Comparison of ENCODE assay signal across 15 mouse cellular contexts in the genomic region with DNA sequence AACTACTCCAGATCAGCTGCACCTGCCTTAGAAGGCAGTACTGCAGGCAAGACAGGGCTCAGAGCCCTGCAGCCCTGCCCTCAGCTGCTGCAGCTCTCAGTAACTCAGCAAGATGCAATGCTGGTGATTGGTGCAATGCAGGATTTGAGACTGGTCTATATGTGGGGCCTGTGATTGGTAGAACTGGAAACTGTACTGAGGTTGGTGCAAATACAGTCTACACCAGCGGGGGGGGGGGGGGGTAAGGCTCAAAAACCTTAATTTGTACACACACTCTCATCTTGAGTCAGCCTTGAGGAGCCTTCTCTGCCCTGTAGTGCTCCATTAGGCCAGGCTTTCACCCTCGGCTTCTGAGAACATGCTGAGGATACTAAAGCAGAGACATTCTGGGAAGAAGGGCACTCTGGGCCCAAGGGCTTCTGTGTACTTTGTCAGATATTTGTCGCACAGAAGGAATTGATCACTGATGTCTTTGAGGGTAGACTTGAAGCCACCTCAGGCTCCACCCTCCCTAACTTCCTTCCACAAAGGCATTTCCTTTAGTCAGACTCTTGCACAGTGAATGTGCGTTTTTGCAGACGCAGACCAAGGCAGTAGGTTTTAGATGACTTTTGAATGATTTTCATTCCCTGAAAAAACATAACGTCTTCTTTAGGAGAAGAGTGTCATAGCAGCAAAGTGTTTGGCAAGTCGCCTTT. TPM values are rescaled to one million over a fixed set of nuclear protein-coding genes. Genes with fewer than 3 reads are reported as not detected.
DNase-seq lines count a peak whose midpoint lies in the region; ATAC-seq and TF ChIP-seq lines count a peak whose summit lies in the region.
"Had no signal": no experiment of that assay in that cellular context is flagged by ENCODE, and none has a peak within 500 bp of the region (broad histone marks: within the 10 kb centered on the region; RNA-seq: fewer than 3 reads in every experiment).

No protein-coding gene starts in this region.

- no peak overlapping the region for H3K4me3 ChIP-seq in bone marrow, adult 2 months (replicated peaks; ENCODE audit: control insufficient read depth, low read depth, low read length)
- H3K4me3 ChIP-seq in limb, embryonic 11.5 days (ENCODE audit: low read depth, low read length): no peak overlapping the region
- no peak overlapping the region for H3K4me3 ChIP-seq in forebrain, embryonic 11.5 days (ENCODE audit: low read depth, low read length)
- H3K4me3 ChIP-seq in kidney, embryonic 16.5 days (ENCODE audit: low read length): no peak overlapping the region
- H3K4me3 ChIP-seq: embryonic facial prominence, embryonic 12.5 days; forebrain, embryonic 15.5 days had no signal

- H3K9me3 ChIP-seq in limb, embryonic 11.5 days (ENCODE audit: control insufficient read depth, low read length): no peaks in the 10 kb centered on the region
- no peaks in the 10 kb centered on the region for H3K9me3 ChIP-seq in forebrain, embryonic 11.5 days (ENCODE audit: control insufficient read depth, low read length)
- H3K9me3 ChIP-seq in kidney, embryonic 16.5 days (ENCODE audit: low read length): no peaks in the 10 kb centered on the region
- H3K9me3 ChIP-seq: embryonic facial prominence, embryonic 12.5 days; forebrain, embryonic 15.5 days had no signal

- no peak overlapping the region for H3K9ac ChIP-seq in limb, embryonic 11.5 days (ENCODE audit: low read length)
- no peak overlapping the region for H3K9ac ChIP-seq in forebrain, embryonic 11.5 days (ENCODE audit: low read length)
- no peak overlapping the region for H3K9ac ChIP-seq in kidney, embryonic 16.5 days (replicated peaks; ENCODE audit: low read length)
- H3K9ac ChIP-seq: embryonic facial prominence, embryonic 12.5 days; forebrain, embryonic 15.5 days had no signal

- no peak for ATAC-seq in limb, embryonic 11.5 days (ENCODE audit: insufficient number of reproducible peaks, low FRiP score, low TSS enrichment, low read depth)
- no peak for ATAC-seq in forebrain, embryonic 11.5 days (replicated peaks; ENCODE audit: low FRiP score)
- no peak for ATAC-seq in kidney, embryonic 16.5 days (ENCODE audit: low FRiP score, low TSS enrichment)
- ATAC-seq: forebrain, embryonic 15.5 days; midbrain, embryonic 16.5 days had no signal

- no peak for TF ChIP-seq CTCF in bone marrow, adult 2 months (IDR thresholded peaks at IDR 0.05; ENCODE audit: control insufficient read depth, insufficient read depth, low read length)

- peak; percentile 39 for DNase-seq in thymus, postnatal 14 days
- DNase-seq in thymus, postnatal 10 days (ENCODE audit: low spot score in 2 of 2): no peak
- peak; percentile 17 for DNase-seq in limb, embryonic 11.5 days (ENCODE audit: low spot score)
- DNase-seq in forebrain, embryonic 11.5 days (ENCODE audit: low spot score): no peak
- DNase-seq in heart, adult 9 months (ENCODE audit: low spot score in 2 of 2): no peak
- DNase-seq: cerebellum, adult 2 months; kidney, postnatal 14 days; lung, postnatal 10 days had no signal

- H3K27ac ChIP-seq in bone marrow, adult 2 months (ENCODE audit: control insufficient read depth, insufficient read depth, low read depth, low read length, poor library complexity): peak overlapping the region; percentile 83
- H3K27ac ChIP-seq in limb, embryonic 11.5 days (replicated peaks; ENCODE audit: low read depth, low read length): no peak overlapping the region
- no peak overlapping the region for H3K27ac ChIP-seq in forebrain, embryonic 11.5 days (ENCODE audit: low read depth, low read length)
- no peak overlapping the region for H3K27ac ChIP-seq in kidney, embryonic 16.5 days (ENCODE audit: low read length)
- H3K27ac ChIP-seq: embryonic facial prominence, embryonic 12.5 days; forebrain, embryonic 15.5 days had no signal

- WGBS in bone marrow, adult 2 months: 4% methylated on average over 7 of the region's 7 CpGs
- 70% methylated on average over 7 of the region's 7 CpGs for WGBS in limb, embryonic 11.5 days
- 76% methylated on average over 7 of the region's 7 CpGs for WGBS in forebrain, embryonic 11.5 days
- WGBS in kidney, embryonic 16.5 days: 68% methylated on average over 7 of the region's 7 CpGs

- no peak for TF ChIP-seq POLR2A in bone marrow, adult 2 months (IDR thresholded peaks at IDR 0.05; ENCODE audit: borderline replicate concordance, control insufficient read depth, low read depth, low read length)

- no peaks in the 10 kb centered on the region for H3K36me3 ChIP-seq in limb, embryonic 11.5 days (ENCODE audit: control insufficient read depth, insufficient read depth, low read length)
- H3K36me3 ChIP-seq in forebrain, embryonic 11.5 days (ENCODE audit: control insufficient read depth, insufficient read depth, low read length): no peaks in the 10 kb centered on the region
- no peaks in the 10 kb centered on the region for H3K36me3 ChIP-seq in kidney, embryonic 16.5 days (ENCODE audit: insufficient read depth, low read length)
- H3K36me3 ChIP-seq: embryonic facial prominence, embryonic 12.5 days; forebrain, embryonic 15.5 days had no signal

- no peak overlapping the region for H3K4me2 ChIP-seq in limb, embryonic 11.5 days (ENCODE audit: low read depth, severe bottlenecking)
- H3K4me2 ChIP-seq in forebrain, embryonic 11.5 days (ENCODE audit: low read depth, low read length, severe bottlenecking): no peak overlapping the region
- H3K4me2 ChIP-seq in kidney, embryonic 16.5 days (replicated peaks; ENCODE audit: low read depth, low read length): no peak overlapping the region
- H3K4me2 ChIP-seq: embryonic facial prominence, embryonic 12.5 days; forebrain, embryonic 15.5 days had no signal

- H3K4me1 ChIP-seq in bone marrow, adult 2 months (ENCODE audit: control insufficient read depth, insufficient read depth, low read length): peaks cover 17% of the 10 kb centered on the region
- H3K4me1 ChIP-seq in limb, embryonic 11.5 days (ENCODE audit: control insufficient read depth, insufficient read depth, low read length): no peaks in the 10 kb centered on the region
- no peaks in the 10 kb centered on the region for H3K4me1 ChIP-seq in forebrain, embryonic 11.5 days (replicated peaks; ENCODE audit: control insufficient read depth, insufficient read depth, low read length)
- no peaks in the 10 kb centered on the region for H3K4me1 ChIP-seq in kidney, embryonic 16.5 days (ENCODE audit: insufficient read depth, low read length)
- H3K4me1 ChIP-seq: embryonic facial prominence, embryonic 12.5 days had no signal

- no peaks in the 10 kb centered on the region for H3K27me3 ChIP-seq in limb, embryonic 11.5 days (ENCODE audit: control insufficient read depth, insufficient read depth, low read length)
- H3K27me3 ChIP-seq in forebrain, embryonic 11.5 days (ENCODE audit: control insufficient read depth, insufficient read depth, low read length): no peaks in the 10 kb centered on the region
- H3K27me3 ChIP-seq in kidney, embryonic 16.5 days (ENCODE audit: insufficient read depth, low read length): no peaks in the 10 kb centered on the region
- H3K27me3 ChIP-seq: embryonic facial prominence, embryonic 12.5 days; forebrain, embryonic 15.5 days had no signal

RNA-seq across cellular contexts. Expression of gene Hacl1, which starts 43.4 kb away (rescaled TPM):
- polyA plus RNA-seq in bone marrow, adult 2 months (2011; ENCODE audit: insufficient read depth, insufficient read length, low replicate concordance, missing spikeins): 11.8 and 19.6 TPM in 2 replicates
- polyA plus RNA-seq in limb, embryonic 11.5 days (2014; fragmentation: Nextera tagmentation; extraction: Ambion mirVana): 6.5 and 10.9 TPM in 2 replicates
- 6.9 and 9.4 TPM in 2 replicates for polyA plus RNA-seq in forebrain, embryonic 11.5 days (2014; fragmentation: Nextera tagmentation; extraction: Ambion mirVana)
- 27.0 and 39.3 TPM in 2 replicates for polyA plus RNA-seq in kidney, embryonic 16.5 days (2015; fragmentation: Nextera tagmentation; extraction: Ambion mirVana)

RNA-seq across cellular contexts. Expression of gene Btd, which starts 43.7 kb away (rescaled TPM):
- polyA plus RNA-seq in bone marrow, adult 2 months (2011; ENCODE audit: insufficient read depth, insufficient read length, low replicate concordance, missing spikeins): 2.1 and 2.5 TPM in 2 replicates
- 18.1 and 18.9 TPM in 2 replicates for polyA plus RNA-seq in limb, embryonic 11.5 days (2014; fragmentation: Nextera tagmentation; extraction: Ambion mirVana)
- polyA plus RNA-seq in forebrain, embryonic 11.5 days (2014; fragmentation: Nextera tagmentation; extraction: Ambion mirVana): 13.4 and 13.5 TPM in 2 replicates
- 46.6 and 50.3 TPM in 2 replicates for polyA plus RNA-seq in kidney, embryonic 16.5 days (2015; fragmentation: Nextera tagmentation; extraction: Ambion mirVana)

RNA-seq across cellular contexts. Expression of gene Gm49387, which starts 43.8 kb away (rescaled TPM):
- not detected in 2 replicates for polyA plus RNA-seq in bone marrow, adult 2 months (2011; ENCODE audit: insufficient read depth, insufficient read length, low replicate concordance, missing spikeins)
- 1.0 and 1.6 TPM in 2 replicates for polyA plus RNA-seq in limb, embryonic 11.5 days (2014; fragmentation: Nextera tagmentation; extraction: Ambion mirVana)
- polyA plus RNA-seq in forebrain, embryonic 11.5 days (2014; fragmentation: Nextera tagmentation; extraction: Ambion mirVana): not detected in 2 replicates
- 7.3 and 8.0 TPM in 2 replicates for polyA plus RNA-seq in kidney, embryonic 16.5 days (2015; fragmentation: Nextera tagmentation; extraction: Ambion mirVana)
- polyA plus RNA-seq: cerebellum, adult 2 months; gonadal fat pad, adult 2 months; midbrain, embryonic 16.5 days; neural tube, embryonic 14.5 days had no signal

Comparison
In these comparisons a context has a peak if more than half of its experiments do, and no peak if none do; other contexts are left out.
1. DNase-seq: peak in thymus, postnatal 14 days (single experiment) and limb, embryonic 11.5 days (single experiment); none in thymus, postnatal 10 days (0 of 2), forebrain, embryonic 11.5 days (single experiment) and heart, adult 9 months (0 of 2).